Mouse (Mus musculus): ENCODE results near the gene Trub2. TPM values are rescaled to one million over a fixed set of nuclear protein-coding genes. Genes with fewer than 3 reads are reported as not detected.

The Trub2 gene
- polyA plus RNA-seq, 1 experiment = 12.4 TPM

DNA sequence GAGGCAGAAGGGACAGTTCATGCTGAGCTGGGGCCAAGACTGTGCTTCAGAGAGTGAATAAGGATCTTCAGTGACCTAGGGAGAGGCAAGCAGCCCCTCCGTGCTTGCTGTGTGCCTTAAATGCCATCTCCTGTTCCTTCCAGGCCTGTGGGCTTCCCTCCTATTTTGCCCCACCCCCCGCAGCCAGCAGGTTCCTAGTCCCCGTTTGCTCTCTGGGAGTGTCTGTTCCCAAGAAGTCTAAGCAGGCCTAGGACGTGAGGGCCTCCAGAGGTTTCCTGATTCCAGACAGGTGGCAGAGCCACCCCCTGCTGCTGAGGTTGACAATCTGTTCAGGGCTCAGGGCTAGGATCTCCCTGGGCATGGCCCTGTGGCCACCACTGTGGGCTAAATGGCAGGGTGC is 49.5 kb downstream of the Trub2 start:
- Histone ChIP-seq H3K36me3 (ENCODE audit: control insufficient read depth, insufficient read depth, low read length) (no peaks in the 10 kb centered on the region; the same call in 1 of the 2 replicates), H3K27ac (ENCODE audit: control insufficient read depth, insufficient read depth, low read depth, low read length) (no peak overlapping the region), H3K4me1 (ENCODE audit: control insufficient read depth, insufficient read depth, low read length) (no peaks in the 10 kb centered on the region), H3K27me3 (ENCODE audit: control insufficient read depth, insufficient read depth, low read length) (no peaks in the 10 kb centered on the region), H3K4me3 (ENCODE audit: control insufficient read depth, low read depth, low read length) (no peak overlapping the region)
- TF ChIP-seq POLR2A (IDR thresholded peaks at IDR 0.05; ENCODE audit: control insufficient read depth, low read depth, low read length) = no peak
- no peak for TF ChIP-seq CTCF (IDR thresholded peaks at IDR 0.05; ENCODE audit: control insufficient read depth, insufficient read depth, insufficient replicate concordance, low read depth, low read length)

DNA sequence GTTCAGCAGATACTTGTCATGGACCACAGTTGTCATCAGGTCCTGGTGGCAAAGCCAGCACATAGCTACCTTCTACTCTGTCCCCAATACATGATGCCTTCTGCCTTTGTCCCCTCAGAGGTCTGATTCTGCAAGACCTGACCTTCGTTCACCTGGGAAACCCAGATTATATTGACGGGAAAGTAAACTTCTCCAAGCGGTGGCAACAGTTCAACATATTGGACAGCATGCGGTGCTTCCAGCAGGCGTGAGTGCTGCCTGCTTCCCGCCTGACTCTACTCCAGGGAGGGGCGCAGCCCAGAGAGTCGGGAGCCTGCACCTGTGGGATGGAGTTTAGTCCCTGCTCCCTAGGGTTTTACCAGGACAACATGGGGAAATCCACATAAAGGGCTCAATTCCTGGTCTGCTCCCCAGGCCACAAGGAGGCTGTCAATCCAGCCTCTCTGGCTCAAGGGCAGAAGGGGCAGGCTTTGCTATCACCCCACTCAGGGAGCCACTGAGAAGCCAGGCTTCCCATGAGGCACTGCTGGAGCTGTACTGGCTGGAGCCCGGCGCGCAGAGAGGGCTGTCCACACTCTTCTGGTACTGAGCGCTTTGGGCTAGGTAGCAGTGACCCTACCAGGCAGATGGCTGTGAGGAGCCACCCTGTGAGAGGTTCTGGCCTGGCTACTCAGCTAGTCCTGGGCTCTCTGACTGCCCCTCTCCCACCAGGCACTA is 50.9 kb downstream of the Trub2 start:
- no peak overlapping the region for H3K27ac ChIP-seq (ENCODE audit: control insufficient read depth, insufficient read depth, low read depth, low read length)
- no peaks in the 10 kb centered on the region for H3K4me1 ChIP-seq (ENCODE audit: control insufficient read depth, insufficient read depth, low read length)
- TF ChIP-seq POLR2A (IDR thresholded peaks at IDR 0.05; ENCODE audit: control insufficient read depth, low read depth, low read length) = no peak
- TF ChIP-seq CTCF (IDR thresholded peaks at IDR 0.05; ENCODE audit: control insufficient read depth, insufficient read depth, insufficient replicate concordance, low read depth, low read length) = no peak
- H3K4me3 ChIP-seq (ENCODE audit: control insufficient read depth, low read depth, low read length) = no peak overlapping the region
- no peaks in the 10 kb centered on the region; the same call in 1 of the 2 replicates for H3K36me3 ChIP-seq (ENCODE audit: control insufficient read depth, insufficient read depth, low read length)
- H3K27me3 ChIP-seq (ENCODE audit: control insufficient read depth, insufficient read depth, low read length) = no peaks in the 10 kb centered on the region

DNA sequence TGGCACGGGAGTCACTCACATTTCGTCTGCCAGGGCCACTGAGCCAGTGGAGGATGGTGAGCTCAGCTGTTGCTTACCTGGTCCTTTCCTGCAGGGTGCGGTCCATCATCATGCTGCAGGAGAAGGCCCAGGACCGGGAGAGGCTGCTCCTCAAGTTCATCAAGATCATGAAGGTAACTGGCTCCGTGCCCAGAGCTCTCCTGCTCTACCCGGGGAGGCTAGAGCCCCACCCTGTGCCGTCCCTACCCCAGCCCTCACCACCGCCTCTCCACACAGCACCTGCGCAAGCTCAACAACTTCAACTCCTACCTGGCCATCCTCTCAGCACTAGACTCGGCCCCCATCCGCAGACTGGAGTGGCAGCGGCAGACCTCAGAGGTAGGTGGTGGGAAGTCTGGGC is 52.6 kb downstream of the Trub2 start:
- no peak overlapping the region for H3K4me3 ChIP-seq (ENCODE audit: control insufficient read depth, low read depth, low read length)
- H3K27ac ChIP-seq (ENCODE audit: control insufficient read depth, insufficient read depth, low read depth, low read length) = no peak overlapping the region
- no peaks in the 10 kb centered on the region for H3K4me1 ChIP-seq (ENCODE audit: control insufficient read depth, insufficient read depth, low read length)
- no peaks in the 10 kb centered on the region; the same call in 1 of the 2 replicates for H3K36me3 ChIP-seq (ENCODE audit: control insufficient read depth, insufficient read depth, low read length)
- H3K27me3 ChIP-seq (ENCODE audit: control insufficient read depth, insufficient read depth, low read length) = no peaks in the 10 kb centered on the region
- TF ChIP-seq POLR2A (IDR thresholded peaks at IDR 0.05; ENCODE audit: control insufficient read depth, low read depth, low read length) (no peak), CTCF (IDR thresholded peaks at IDR 0.05; ENCODE audit: control insufficient read depth, insufficient read depth, insufficient replicate concordance, low read depth, low read length) (no peak)

DNA sequence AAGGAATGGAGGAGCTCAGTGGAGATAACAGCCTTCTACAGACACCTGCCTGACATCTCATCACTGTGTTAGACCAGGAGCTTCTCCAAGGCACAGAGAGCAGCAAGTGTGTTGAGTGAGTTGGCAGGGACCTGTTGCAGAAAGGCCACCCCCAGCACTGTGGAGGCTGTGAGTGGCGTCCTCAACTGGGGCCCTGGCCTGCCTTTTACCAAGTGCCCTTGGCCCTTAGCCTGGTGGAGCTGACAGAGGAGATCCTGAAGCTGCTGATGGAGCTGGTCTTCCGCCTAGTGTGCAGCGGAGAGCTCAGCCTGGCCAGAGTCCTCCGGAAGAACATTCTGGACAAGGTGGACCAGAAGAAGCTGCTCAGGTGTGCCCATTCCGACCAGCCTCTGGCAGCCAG is 55.0 kb downstream of the Trub2 start:
- no peaks in the 10 kb centered on the region for H3K27me3 ChIP-seq (ENCODE audit: control insufficient read depth, insufficient read depth, low read length)
- no peak overlapping the region for H3K4me3 ChIP-seq (ENCODE audit: control insufficient read depth, low read depth, low read length)
- no peak overlapping the region for H3K27ac ChIP-seq (ENCODE audit: control insufficient read depth, insufficient read depth, low read depth, low read length)
- no peaks in the 10 kb centered on the region; the same call in none of the 2 replicates for H3K36me3 ChIP-seq (ENCODE audit: control insufficient read depth, insufficient read depth, low read length)
- no peaks in the 10 kb centered on the region for H3K4me1 ChIP-seq (ENCODE audit: control insufficient read depth, insufficient read depth, low read length)
- no peak for TF ChIP-seq CTCF (IDR thresholded peaks at IDR 0.05; ENCODE audit: control insufficient read depth, insufficient read depth, insufficient replicate concordance, low read depth, low read length)
- TF ChIP-seq POLR2A (IDR thresholded peaks at IDR 0.05; ENCODE audit: control insufficient read depth, low read depth, low read length) = no peak

DNA sequence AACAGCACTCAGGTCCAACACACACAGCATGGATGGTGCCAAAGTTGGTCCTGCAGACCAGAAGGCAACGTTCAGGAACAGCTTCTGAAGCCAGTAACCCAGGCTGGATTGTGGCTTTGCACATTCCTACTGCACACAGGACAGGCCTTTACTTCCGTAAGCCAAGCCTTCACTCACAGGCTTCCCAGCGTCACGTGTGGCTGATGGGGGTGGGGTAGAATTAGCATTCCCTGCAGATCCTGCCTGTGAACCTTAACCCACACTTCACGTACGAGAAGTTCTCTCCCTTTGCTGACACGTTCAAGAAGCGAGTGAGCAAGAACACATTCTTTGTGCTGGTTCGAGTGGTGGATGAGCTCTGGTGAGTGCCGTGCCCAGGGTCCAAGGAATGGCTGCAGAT is 55.7 kb downstream of the Trub2 start:
- no peaks in the 10 kb centered on the region; the same call in none of the 2 replicates for H3K36me3 ChIP-seq (ENCODE audit: control insufficient read depth, insufficient read depth, low read length)
- H3K4me3 ChIP-seq (ENCODE audit: control insufficient read depth, low read depth, low read length) = no peak overlapping the region
- no peaks in the 10 kb centered on the region for H3K4me1 ChIP-seq (ENCODE audit: control insufficient read depth, insufficient read depth, low read length)
- TF ChIP-seq CTCF (IDR thresholded peaks at IDR 0.05; ENCODE audit: control insufficient read depth, insufficient read depth, insufficient replicate concordance, low read depth, low read length) = no peak
- TF ChIP-seq POLR2A (IDR thresholded peaks at IDR 0.05; ENCODE audit: control insufficient read depth, low read depth, low read length) = no peak
- no peak overlapping the region for H3K27ac ChIP-seq (ENCODE audit: control insufficient read depth, insufficient read depth, low read depth, low read length)
- no peaks in the 10 kb centered on the region for H3K27me3 ChIP-seq (ENCODE audit: control insufficient read depth, insufficient read depth, low read length)

DNA sequence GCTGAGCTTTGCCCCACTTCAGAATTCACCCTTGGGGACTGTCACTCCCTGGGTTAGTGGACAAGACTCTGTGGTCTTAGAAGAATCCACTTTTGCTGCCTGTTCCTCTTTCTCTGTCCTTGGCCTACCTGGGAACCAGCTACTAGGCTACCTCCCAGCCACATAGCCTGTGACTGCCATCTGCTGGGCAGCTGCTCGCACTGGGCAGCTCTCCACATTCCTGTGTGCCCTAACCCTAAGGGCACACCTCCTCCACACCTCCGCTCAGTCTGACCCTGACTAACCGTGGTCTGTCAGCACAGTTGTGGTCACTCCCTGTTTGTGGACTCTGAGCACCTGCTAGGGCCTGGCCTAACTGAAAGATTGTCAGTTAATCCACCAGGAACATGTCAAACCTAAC is 56.8 kb downstream of the Trub2 start:
- Histone ChIP-seq H3K4me1 (ENCODE audit: control insufficient read depth, insufficient read depth, low read length) (no peaks in the 10 kb centered on the region), H3K36me3 (ENCODE audit: control insufficient read depth, insufficient read depth, low read length) (no peaks in the 10 kb centered on the region; the same call in none of the 2 replicates), H3K4me3 (ENCODE audit: control insufficient read depth, low read depth, low read length) (no peak overlapping the region), H3K27me3 (ENCODE audit: control insufficient read depth, insufficient read depth, low read length) (no peaks in the 10 kb centered on the region), H3K27ac (ENCODE audit: control insufficient read depth, insufficient read depth, low read depth, low read length) (no peak overlapping the region)
- TF ChIP-seq CTCF (IDR thresholded peaks at IDR 0.05; ENCODE audit: control insufficient read depth, insufficient read depth, insufficient replicate concordance, low read depth, low read length) = peak; percentile 52; the same call in 1 of the 2 replicates
- TF ChIP-seq POLR2A (IDR thresholded peaks at IDR 0.05; ENCODE audit: control insufficient read depth, low read depth, low read length) = no peak

DNA sequence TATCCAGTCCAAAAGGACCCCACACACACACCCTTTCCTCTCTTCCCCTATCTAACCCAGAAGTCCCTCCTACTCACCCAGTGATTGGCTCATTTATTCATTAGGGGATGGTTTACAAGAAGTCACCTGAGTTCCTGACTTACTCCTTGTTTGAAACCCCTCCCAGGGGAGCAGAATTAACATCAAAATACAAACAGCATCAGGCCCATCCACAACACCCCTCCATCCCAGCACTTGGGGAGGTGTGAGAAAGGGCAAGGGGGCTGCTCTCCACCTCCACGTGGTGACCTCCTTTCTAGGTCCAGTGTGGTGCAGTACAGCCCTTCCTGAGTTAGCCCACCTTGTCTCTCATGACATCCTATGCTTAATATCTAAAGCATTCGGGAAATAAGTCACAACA is 58.8 kb downstream of the Trub2 start:
- Histone ChIP-seq H3K27me3 (ENCODE audit: control insufficient read depth, insufficient read depth, low read length) (no peaks in the 10 kb centered on the region), H3K36me3 (ENCODE audit: control insufficient read depth, insufficient read depth, low read length) (no peaks in the 10 kb centered on the region; the same call in 1 of the 2 replicates), H3K27ac (ENCODE audit: control insufficient read depth, insufficient read depth, low read depth, low read length) (no peak overlapping the region), H3K4me3 (ENCODE audit: control insufficient read depth, low read depth, low read length) (no peak overlapping the region), H3K4me1 (ENCODE audit: control insufficient read depth, insufficient read depth, low read length) (no peaks in the 10 kb centered on the region)
- TF ChIP-seq POLR2A (IDR thresholded peaks at IDR 0.05; ENCODE audit: control insufficient read depth, low read depth, low read length) (no peak), CTCF (IDR thresholded peaks at IDR 0.05; ENCODE audit: control insufficient read depth, insufficient read depth, insufficient replicate concordance, low read depth, low read length) (no peak)

All from testis, adult 2 months (tissue).